Comparison of ENCODE assay signal across 25 mouse cellular contexts in genomic region chr2:114049372-114049771, GRCm38 (mm10). TPM values are rescaled to one million over a fixed set of nuclear protein-coding genes. Genes with fewer than 3 reads are reported as not detected.
DNase-seq lines count a peak whose midpoint lies in the region; ATAC-seq and TF ChIP-seq lines count a peak whose summit lies in the region.
"Had no signal": no experiment of that assay in that cellular context is flagged by ENCODE, and none has a peak within 500 bp of the region (broad histone marks: within the 10 kb centered on the region; RNA-seq: fewer than 3 reads in every experiment).

No protein-coding gene starts in this region.

- H3K4me1 ChIP-seq in heart, embryonic 10.5 days, result 0 out of 2 replicates have a peak, but pooled peaks cover 4% of the 10 kb centered on the region
- peaks cover 4 to 11% of the 10 kb centered on the region in 2 experiments for H3K4me1 ChIP-seq in heart, embryonic 14.5 days (ENCODE audit: control insufficient read depth in 2 of 2, insufficient read depth in 2 of 2, low read length in 2 of 2)
- no peaks in the 10 kb centered on the region for H3K4me1 ChIP-seq in cerebellum, adult 2 months (ENCODE audit: control insufficient read depth, insufficient read depth, low read length)
- H3K4me1 ChIP-seq: embryonic facial prominence, embryonic 15.5 days had no signal

- TF ChIP-seq POLR2A in cerebellum, adult 2 months (IDR thresholded peaks at IDR 0.05; ENCODE audit: borderline replicate concordance, insufficient read depth, low read length), result no peak

- no peak for ATAC-seq in heart, embryonic 14.5 days (ENCODE audit: insufficient number of reproducible peaks, insufficient read depth, low FRiP score, low read depth)
- ATAC-seq: forebrain, embryonic 14.5 days; hindbrain, embryonic 16.5 days; inflammation-experienced regulatory T-cells, adult 6 months; intestine, postnatal 0 days had no signal

- H3K4me2 ChIP-seq in heart, embryonic 14.5 days (ENCODE audit: low read length), result peak overlapping the region; percentile 65
- H3K4me2 ChIP-seq: embryonic facial prominence, embryonic 15.5 days; hindbrain, embryonic 12.5 days had no signal

- TF ChIP-seq CTCF in cerebellum, adult 2 months (IDR thresholded peaks at IDR 0.05; ENCODE audit: borderline replicate concordance, insufficient read depth, low read depth, low read length), result no peak

- no peak for DNase-seq in heart, embryonic 10.5 days (ENCODE audit: low spot score)
- DNase-seq in heart, adult 9 months (ENCODE audit: low spot score in 2 of 2), result no peak
- DNase-seq in heart, postnatal 10 days, result no peak
- peak; percentile 30 for DNase-seq in heart, postnatal 4 days
- no peak for DNase-seq in cerebellum, adult 2 months
- DNase-seq: adrenal gland, adult 2 months; adrenal gland, postnatal 25 days; cerebellum, adult 18-20 months; cerebellum, postnatal 10 days; embryo, embryonic 11 days; gastrocnemius, adult 2 months; gastrocnemius, postnatal 25 days; kidney, adult 8-10 months had no signal

- peak overlapping the region; percentile 95 for H3K9ac ChIP-seq in heart, embryonic 14.5 days (ENCODE audit: low read length)
- H3K9ac ChIP-seq: embryonic facial prominence, embryonic 15.5 days; hindbrain, embryonic 12.5 days had no signal

- H3K27me3 ChIP-seq in heart, embryonic 10.5 days (ENCODE audit: insufficient read depth, poor library complexity, severe bottlenecking), result no peaks in the 10 kb centered on the region
- no peaks in the 10 kb centered on the region for H3K27me3 ChIP-seq in heart, embryonic 14.5 days (ENCODE audit: control insufficient read depth, insufficient read depth, low read length)
- no peaks in the 10 kb centered on the region for H3K27me3 ChIP-seq in cerebellum, adult 2 months (ENCODE audit: control insufficient read depth, insufficient read depth, low read length)
- H3K27me3 ChIP-seq: CH12.LX; embryonic facial prominence, embryonic 15.5 days; hindbrain, embryonic 12.5 days had no signal

- H3K9me3 ChIP-seq in heart, embryonic 10.5 days, result no peaks in the 10 kb centered on the region
- no peaks in the 10 kb centered on the region for H3K9me3 ChIP-seq in heart, embryonic 14.5 days (ENCODE audit: control insufficient read depth, low read length)
- H3K9me3 ChIP-seq: embryonic facial prominence, embryonic 15.5 days; forebrain, embryonic 10.5 days; hindbrain, embryonic 12.5 days had no signal

- H3K27ac ChIP-seq in heart, embryonic 10.5 days, result 0 out of 2 replicates have a peak overlapping the region, but pooled peaks have one; percentile 92
- peak overlapping the region; percentile 96 to 99 for H3K27ac ChIP-seq in heart, embryonic 14.5 days (replicated peaks in 1 of 2; ENCODE audit: control insufficient read depth in 1 of 2, insufficient read depth in 1 of 2, low read depth in 2 of 2, low read length in 2 of 2)
- no peak overlapping the region for H3K27ac ChIP-seq in cerebellum, adult 2 months (ENCODE audit: insufficient read depth, low read length)
- H3K27ac ChIP-seq: embryonic facial prominence, embryonic 15.5 days; forebrain, embryonic 10.5 days; gastrocnemius, adult 2 months; hindbrain, embryonic 12.5 days had no signal

- peak overlapping the region; percentile 64 for H3K4me3 ChIP-seq in heart, embryonic 10.5 days
- peak overlapping the region; percentile 60 to 85 for H3K4me3 ChIP-seq in heart, embryonic 14.5 days (ENCODE audit: control insufficient read depth in 1 of 2, insufficient read depth in 1 of 2, low read depth in 1 of 2, low read length in 2 of 2)
- no peak overlapping the region for H3K4me3 ChIP-seq in cerebellum, adult 2 months (replicated peaks; ENCODE audit: insufficient read depth, low read depth, low read length)
- H3K4me3 ChIP-seq: embryonic facial prominence, embryonic 15.5 days; erythroblast, embryonic 14.5 days; forebrain, embryonic 10.5 days; gastrocnemius, adult 2 months; hindbrain, embryonic 12.5 days had no signal

- H3K36me3 ChIP-seq in heart, embryonic 10.5 days, result peaks cover 19% of the 10 kb centered on the region
- H3K36me3 ChIP-seq in heart, embryonic 14.5 days (ENCODE audit: control insufficient read depth, insufficient read depth, low read length), result peaks cover 47% of the 10 kb centered on the region
- H3K36me3 ChIP-seq: embryonic facial prominence, embryonic 15.5 days; forebrain, embryonic 10.5 days; hindbrain, embryonic 12.5 days had no signal

- intact Hi-C loops in heart, postnatal 10 days (cut with DNase I), result no loop called here

- 71% methylated on average over 7 of the region's 7 CpGs for WGBS in heart, embryonic 10.5 days
- WGBS in heart, embryonic 14.5 days, result 42% methylated on average over 7 of the region's 7 CpGs
- 93% methylated on average over 7 of the region's 7 CpGs for WGBS in cerebellum, adult 2 months

RNA-seq across cellular contexts. Expression of gene Actc1, which starts 4.0 kb away (rescaled TPM):
- polyA plus RNA-seq in heart, embryonic 10.5 days (2016; fragmentation: Nextera tagmentation; extraction: Ambion mirVana), result 7,735 and 13,041 TPM in 2 replicates
- 14,909 and 15,629 TPM in 2 replicates for polyA plus RNA-seq in heart, embryonic 14.5 days (2014; fragmentation: Nextera tagmentation; extraction: Ambion mirVana)
- over 10,000 TPM; 16,623 to 16,697 TPM for total RNA-seq in heart, postnatal 10 days (2021)
- over 10,000 TPM; 17,542 to 18,879 TPM for total RNA-seq in heart, postnatal 4 days (2021)
- polyA plus RNA-seq in cerebellum, adult 2 months (2012; rRNA removed), result not detected in 2 replicates
- total RNA-seq: adrenal gland, adult 2 months; adrenal gland, postnatal 25 days; CH12.LX; common myeloid progenitor, adult 5-6 weeks; granulocyte monocyte progenitor cell, adult 5-6 weeks had no signal
- polyA plus RNA-seq: erythroblast, embryonic 14.5 days; inflammation-experienced regulatory T-cells, adult 6 months had no signal

RNA-seq across cellular contexts. Expression of gene Gjd2, which starts 36.0 kb away (rescaled TPM):
- not detected in 2 replicates for polyA plus RNA-seq in heart, embryonic 10.5 days (2016; fragmentation: Nextera tagmentation; extraction: Ambion mirVana)
- polyA plus RNA-seq in heart, embryonic 14.5 days (2014; fragmentation: Nextera tagmentation; extraction: Ambion mirVana), result not detected in 2 replicates
- not detected for total RNA-seq in heart, postnatal 10 days (2021)
- not detected for total RNA-seq in heart, postnatal 4 days (2021)
- 12.3 and 12.8 TPM in 2 replicates for polyA plus RNA-seq in cerebellum, adult 2 months (2012; rRNA removed)
- total RNA-seq: CH12.LX; common myeloid progenitor, adult 5-6 weeks; gastrocnemius, adult 2 months; gastrocnemius, postnatal 25 days; granulocyte monocyte progenitor cell, adult 5-6 weeks had no signal
- polyA plus RNA-seq: erythroblast, embryonic 14.5 days; inflammation-experienced regulatory T-cells, adult 6 months had no signal

Comparison
In these comparisons a context has a peak if more than half of its experiments do, and no peak if none do; other contexts are left out.
1. RNA of gene Actc1, which starts 4.0 kb away (polyA plus RNA-seq): 14,909 to 15,629 TPM in heart, embryonic 14.5 days and 7,735 to 13,041 TPM in heart, embryonic 10.5 days; not detected in cerebellum, adult 2 months; every median in the first group is over 1,000 times any median in the second.
2. RNA of gene Gjd2, which starts 36.0 kb away (polyA plus RNA-seq): 12.3 to 12.8 TPM in cerebellum, adult 2 months; not detected in heart, embryonic 14.5 days and not detected in heart, embryonic 10.5 days; every median in the first group is over 10 times any median in the second.